Mouse (Mus musculus): Measurements from ENCODE around the gene Adgrg7.

Gene Adgrg7

DNA sequence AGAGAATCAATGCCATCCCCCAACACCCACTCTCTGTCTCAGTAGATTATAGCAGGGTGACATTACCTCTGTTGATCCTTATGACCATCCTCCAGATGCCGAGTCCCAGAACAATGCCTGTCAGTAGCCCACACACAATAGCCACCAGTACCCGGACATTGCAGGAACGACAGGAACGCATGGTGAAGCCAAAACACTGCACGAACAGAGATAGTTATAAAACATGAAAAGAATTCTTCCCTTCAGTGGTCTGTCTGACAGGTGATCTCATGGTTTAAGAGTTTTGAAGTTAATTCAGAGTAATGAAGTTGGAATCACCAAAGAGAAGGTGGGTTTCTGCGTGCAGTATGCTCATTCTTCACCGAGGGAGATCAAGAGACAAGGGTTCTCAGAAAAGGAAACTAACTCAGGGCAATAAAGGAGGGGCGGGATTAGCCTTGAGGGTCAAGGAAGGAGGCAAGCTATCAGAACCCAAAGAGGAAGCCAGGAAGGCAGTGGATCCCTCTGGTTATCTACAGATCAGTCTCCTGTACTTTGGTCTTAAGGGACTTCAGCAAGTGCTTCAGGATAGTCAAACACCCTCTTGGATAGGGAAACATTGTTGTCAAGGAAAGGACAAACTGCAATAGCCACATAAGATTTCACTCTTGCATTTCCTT is at the start of gene Adgrg7:
Gene Adgrg7, minus strand, starts transcription at position 375 of the 659 bp plus-strand sequence.
- DNase-seq (ENCODE audit: low spot score in 2 of 2): no peak

DNA sequence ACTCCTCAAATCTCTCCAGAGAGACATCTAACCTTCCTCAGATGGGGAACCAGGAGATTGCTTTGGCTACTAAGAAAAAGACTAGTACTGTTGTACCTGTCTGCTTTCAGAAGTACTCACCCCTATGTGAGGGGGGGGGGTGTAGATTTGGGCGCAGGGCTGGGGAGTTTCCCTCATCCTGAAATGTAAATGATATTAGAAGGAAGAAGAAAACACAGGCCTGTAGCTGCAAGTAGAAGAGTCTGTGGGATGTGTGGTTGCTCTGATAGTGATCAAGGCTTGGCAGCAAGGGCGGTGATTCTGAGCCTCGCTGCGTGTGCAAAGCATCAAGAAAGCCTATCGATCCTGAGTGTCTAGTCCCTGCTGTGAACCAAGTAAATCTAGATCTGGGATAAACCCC is 47.3 kb upstream of the Adgrg7 start:
- peak in 1 of 2 experiments; percentile 1 for DNase-seq (ENCODE audit: low spot score in 2 of 2)

DNA sequence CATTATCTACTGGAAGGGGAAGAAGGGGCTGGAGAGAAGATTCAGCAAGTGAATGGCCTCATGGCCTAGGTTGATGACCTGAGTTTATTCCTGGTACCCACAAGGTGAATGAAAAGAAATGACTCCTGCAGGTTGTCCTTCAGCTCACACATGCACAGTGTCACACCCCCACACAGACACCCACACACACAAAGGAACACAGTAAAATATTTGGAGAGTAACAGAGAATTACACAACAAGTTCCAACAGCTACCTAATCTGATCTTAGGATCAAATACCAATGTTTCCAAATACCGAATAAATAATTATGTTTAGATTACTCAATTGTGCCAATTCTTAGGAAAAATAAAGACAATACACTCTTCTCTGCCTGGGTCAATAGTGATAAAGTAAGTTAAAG is 37.7 kb upstream of the Adgrg7 start:
- no peak for DNase-seq (ENCODE audit: low spot score in 2 of 2)

DNA sequence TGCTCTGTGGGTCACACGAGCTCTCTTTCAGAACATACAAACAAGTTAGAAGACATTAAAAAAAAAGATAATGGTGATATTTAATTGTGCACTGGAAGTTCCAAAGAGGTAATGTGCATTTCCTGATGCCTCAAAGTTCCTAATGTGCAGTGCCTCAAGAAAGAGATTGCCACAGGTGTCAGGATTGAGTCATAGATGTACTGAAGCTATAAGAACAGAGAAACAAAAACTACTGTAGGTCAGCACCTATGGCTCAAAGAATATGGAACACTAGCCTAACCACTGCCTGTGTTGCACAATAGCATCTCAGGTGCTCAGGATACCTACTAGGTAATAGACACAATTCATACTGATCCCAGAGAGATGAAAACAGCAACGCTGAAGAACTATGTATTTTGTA is 36.3 kb upstream of the Adgrg7 start:
- DNase-seq (ENCODE audit: low spot score in 2 of 2): no peak

DNA sequence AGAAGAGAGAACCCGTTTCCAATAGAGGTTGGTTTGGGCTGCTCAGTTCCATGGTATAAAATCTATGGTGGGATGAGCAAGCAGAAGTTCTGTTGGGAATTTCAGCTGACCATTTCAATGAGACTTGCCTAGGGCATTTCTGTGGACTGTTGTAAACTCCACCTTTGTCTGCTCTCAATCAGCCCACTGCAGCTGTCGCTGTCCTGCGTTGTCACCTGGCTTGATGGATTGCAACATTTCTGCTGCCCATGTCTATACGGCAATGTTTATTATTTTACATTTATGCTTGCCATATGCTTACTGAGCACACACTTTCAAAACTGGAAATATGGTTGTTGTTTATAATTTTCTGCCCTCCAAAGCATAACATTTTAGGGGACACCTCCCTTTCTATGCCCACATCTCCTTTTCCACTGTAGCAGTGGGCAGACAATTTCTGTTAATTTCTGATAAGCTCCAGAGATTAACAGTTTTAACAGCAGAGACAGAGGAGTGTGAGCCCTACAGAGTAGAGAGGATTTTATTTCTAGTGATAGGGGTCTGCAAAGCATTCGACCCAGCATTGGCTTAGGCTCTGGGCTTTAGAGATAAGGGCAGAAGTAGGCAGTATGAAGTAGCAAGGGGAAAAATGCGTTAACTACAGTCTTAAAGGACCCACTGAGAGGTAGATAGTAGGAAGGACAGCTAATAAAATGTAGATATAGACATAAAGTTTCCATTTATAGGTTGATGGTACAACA is 5.9 kb upstream of the Adgrg7 start:
- no peak for DNase-seq (ENCODE audit: low spot score in 2 of 2)

DNA sequence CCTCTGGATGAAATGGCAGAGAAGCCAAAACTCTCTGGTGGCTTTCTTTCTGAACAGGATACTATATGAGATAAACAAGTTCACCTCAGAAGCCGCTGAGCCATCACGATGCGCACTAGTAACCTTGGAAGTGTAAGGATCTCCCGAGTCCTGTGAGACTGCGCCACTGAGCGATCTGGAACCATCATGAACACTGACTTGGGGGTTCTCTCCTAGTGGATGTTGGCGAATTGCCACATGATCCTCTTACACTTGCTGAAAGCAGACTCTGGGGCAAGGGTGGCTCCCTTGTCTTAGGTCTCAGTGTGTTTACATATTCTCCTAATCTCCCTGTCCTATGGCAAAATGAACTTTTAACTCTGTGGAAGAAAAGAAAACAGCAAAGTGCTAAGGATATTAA is 5.3 kb upstream of the Adgrg7 start:
- DNase-seq (ENCODE audit: low spot score in 2 of 2): no peak

DNA sequence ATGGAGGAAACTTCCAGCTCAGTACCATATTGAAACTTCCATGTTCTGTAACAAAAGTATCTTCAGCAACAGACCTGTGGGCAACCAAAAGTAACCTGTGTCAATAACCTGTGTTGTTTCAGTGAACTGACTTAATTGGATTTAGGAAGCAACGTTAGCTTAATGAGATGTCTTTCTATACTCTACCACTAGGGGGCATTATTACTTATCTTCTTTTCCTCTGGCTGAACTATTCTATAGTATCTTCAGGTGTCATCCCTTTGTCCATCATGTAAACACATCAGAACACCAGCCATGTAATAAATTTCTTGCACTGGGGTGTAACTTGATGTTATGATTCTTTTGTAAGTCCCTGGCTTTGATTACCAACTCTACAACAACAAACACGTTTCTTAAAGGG is 4.8 kb upstream of the Adgrg7 start:
- DNase-seq (ENCODE audit: low spot score in 2 of 2): no peak

DNA sequence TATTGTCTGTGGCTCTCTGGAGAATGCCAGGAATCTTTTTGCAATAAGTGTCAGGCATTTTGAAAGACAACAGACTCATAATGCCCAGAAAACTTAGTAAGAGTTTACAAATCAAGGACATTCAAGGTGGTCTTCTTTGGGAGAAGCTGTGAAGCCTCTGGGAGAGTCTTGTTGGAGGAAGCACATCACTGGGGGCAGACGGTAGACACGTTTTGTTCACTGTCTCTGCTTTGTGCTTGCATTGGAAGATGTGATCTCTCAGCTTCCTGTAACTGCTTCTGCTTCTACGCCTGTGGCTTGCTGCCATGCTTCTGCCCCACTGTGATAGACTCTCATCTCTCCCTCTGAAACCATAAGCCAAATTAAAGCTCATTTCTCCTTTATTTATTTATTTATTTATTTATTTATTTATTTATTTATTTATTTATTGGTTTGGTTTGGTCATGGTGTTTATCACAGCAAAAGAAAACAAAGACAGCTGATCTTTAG is 3.9 kb upstream of the Adgrg7 start:
- DNase-seq (ENCODE audit: low spot score in 2 of 2): no peak

DNA sequence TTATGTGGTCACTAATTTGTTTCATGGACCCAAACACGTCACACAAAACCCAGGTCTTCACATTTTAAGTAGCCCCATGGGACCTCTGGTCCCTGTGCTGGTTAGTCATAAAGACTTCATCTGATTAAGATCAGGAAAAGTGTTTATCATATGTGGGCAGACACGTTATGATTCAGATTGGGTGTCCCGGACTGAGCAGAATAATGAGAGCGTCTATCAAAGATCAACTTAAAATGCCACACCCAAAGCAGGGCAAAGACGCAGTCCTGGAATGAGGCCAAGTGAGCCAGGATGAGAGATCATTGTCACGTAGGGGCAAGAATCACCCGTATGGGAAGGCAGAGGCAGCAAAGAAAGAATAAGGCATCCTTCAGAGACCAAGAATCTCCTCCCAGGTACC is 3.2 kb upstream of the Adgrg7 start:
- no peak for DNase-seq (ENCODE audit: low spot score in 2 of 2)

DNA sequence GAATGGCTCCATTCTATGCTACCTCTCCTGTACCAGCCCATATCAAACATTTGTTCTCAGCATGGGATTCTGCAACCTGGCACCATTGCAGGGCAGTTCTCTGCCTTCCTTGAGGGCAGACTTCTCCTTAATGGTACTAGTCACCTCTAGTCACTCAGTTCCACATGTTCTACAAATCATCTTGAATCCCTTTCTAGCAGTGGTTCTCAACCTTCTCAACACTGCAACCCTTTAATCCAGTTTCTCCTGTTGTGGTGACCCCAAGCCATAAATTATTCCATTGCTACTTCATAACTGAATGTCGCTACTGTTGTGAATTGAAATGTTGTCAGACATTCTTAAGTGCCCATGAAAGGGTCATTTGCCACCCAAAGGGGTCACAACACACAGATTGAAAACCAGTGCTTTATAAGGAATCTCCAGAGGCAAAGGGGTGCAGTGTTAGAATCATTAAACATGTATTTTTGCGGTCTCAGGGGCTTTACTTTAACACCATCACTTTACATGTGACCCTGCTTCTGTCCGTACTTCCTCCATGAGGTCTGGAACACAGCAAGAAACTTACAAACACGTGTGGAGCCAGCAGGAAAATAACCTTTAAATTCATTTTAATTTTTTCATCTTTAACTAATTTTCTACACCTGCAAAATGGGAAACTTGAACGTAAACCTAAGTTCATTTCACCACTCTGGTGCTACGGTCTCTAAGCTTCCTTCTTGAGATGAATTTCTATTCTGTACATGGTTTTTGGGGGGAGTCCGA is 1.1 kb downstream of the Adgrg7 start:
- no peak for DNase-seq (ENCODE audit: low spot score in 2 of 2)

DNA sequence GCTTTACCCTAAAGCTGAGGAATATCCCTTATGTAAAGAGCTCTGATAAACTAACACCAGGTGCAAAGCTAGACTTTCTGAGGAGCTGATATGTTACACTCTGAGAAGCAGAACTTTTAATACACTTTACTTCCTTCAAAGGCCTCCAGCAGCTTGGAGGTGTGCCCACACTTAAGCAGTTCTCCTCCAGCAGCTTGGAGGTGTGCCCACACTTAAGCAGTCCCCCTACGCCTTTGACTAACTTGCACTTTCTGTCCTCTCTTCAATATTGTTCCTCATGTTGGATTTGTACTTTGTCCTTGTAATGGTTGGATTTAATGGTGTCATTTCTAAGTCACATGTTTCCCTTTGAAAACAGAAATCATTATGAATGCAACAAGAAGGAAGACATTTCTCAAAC is 1.9 kb downstream of the Adgrg7 start:
- no peak for DNase-seq (ENCODE audit: low spot score in 2 of 2)

DNA sequence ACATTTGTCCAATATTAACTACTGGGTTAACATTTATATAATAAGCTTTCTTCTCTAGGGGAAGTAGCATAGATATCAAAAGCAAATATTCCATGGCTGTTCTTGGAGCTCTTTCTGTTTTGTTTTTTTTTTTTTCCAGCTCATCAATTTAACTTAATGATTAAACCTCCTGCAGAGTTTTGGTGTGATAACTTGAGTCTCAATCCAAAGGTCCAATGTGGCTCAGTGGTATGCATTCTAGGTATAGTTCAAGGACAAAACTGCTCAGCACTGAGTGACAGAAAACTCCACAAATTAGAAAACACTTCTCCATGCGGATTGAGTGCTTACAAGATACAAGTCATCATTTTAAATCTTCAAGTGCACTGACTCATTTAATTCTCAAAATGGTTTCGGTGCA is 9.7 kb downstream of the Adgrg7 start:
- no peak for DNase-seq (ENCODE audit: low spot score in 2 of 2)

DNA sequence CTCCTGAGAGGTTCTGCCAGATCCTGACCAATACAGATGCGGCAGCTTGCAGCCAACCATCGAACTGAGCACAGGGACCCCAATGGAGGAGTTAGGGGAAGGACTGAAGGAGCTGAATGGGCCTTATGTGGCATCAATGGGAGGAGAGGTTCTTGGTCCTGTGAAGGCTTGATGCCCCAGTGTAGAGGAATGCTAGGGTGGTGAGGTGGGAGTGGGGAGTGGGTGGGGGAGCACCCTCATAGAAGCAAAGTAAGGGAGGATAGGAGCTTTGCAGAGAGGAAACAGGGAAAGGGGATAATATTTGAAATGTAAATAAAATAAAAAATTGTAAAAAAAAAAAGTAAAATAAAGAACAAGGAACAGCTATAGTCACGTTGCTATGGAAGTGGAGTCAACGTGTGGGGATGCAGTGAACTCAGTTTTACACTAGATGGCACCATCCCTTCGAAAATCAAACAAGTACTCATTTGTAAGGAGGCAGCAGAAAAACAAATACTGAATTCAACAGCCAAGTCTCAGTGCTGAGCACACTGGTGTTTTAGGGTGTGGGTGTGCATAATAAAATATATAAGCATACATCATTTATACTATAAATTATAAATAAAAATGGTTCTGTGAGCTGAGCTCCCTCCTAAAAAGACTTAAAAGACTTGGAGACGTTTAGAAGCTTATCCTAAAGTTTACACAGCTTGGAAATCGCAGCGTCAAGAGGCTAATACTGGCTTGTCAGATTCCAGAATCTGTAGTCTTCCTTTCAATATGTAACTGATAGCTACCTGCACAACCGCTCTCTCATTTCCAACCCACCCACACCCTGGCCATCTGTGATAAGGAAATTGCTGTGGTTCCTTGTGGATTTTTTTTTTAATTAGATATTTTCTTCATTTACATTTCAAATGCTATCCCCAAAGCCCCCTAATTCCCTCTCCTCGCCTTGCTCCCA is 24.2 kb downstream of the Adgrg7 start:
- peak; percentile 4 to 7 for DNase-seq (ENCODE audit: low spot score in 2 of 2)

DNA sequence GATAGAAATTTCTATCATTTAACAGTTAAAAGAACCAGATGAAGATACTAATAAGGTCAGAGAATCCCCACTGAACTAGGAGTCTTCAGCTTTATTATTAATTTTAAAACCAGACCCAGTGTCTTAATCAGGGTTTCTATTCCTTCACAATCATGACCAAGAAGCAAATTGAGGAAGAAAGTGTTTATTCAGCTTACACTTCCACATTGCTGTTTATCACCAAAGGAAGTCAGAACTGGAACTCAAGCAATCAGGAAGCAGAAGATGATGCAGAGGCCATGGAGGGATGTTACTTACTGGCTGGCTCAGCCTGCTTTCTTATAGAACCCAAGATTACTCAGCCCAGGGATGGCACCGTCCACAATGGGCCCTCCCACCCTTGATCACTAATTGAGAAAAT is 66.6 kb downstream of the Adgrg7 start:
- DNase-seq (ENCODE audit: low spot score in 2 of 2): no peak

DNA sequence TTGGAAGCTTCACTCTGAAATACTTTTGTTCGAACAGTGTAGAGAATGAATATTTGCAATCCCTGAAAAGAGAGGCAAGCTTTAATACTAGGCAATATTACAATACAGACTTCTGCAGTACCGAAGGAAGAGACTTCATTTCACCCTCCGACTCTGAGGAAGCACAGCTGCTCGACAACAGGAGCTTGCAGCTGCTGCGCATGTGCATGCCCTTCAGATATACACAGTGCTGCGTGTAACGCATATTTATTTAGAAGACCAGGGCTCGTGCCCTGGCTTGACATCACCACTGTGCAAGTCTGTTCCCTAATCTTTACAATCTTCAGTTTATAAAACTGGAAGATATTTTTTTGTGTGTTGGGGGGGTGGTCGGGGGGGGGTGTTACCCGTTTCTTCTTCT is 70.7 kb downstream of the Adgrg7 start:
- no peak for DNase-seq (ENCODE audit: low spot score in 2 of 2)

DNA sequence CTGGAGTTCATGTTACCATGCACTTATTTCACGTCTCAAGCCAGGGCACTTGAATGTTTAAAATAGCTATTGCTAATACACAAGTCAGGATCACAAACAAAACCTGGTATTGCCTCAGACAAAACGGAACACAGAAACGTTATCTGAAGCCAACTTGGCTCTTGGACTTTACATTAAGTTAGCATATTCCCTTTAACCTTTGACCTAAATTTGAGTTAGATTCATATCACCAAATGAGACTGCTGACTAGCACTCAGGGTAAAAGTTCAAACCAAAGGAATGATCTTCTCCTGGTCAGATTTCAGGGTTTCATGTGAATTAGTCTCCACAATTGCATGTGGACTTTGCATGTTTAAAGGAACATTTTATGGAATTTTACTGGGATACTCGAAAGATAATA is 73.3 kb downstream of the Adgrg7 start:
- DNase-seq (ENCODE audit: low spot score in 2 of 2): no peak

DNA sequence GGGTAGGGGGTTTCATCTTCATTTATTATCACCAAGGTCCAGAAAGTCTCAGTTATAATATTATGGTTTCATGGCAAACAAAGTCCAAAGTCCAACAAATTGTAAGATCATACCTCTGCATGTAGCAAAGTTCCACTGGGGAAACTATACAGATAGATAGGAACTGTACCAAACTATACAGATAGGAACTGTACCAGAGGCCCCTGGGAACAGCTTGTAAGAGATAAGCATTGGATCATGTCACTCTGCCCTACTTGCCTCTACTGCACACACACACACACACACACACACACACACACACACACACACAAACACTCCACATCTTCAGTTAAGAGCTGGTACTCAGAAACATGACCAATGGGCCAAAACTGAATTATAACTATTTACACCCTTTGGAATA is 76.6 kb downstream of the Adgrg7 start:
- no peak for DNase-seq (ENCODE audit: low spot score in 2 of 2)

DNA sequence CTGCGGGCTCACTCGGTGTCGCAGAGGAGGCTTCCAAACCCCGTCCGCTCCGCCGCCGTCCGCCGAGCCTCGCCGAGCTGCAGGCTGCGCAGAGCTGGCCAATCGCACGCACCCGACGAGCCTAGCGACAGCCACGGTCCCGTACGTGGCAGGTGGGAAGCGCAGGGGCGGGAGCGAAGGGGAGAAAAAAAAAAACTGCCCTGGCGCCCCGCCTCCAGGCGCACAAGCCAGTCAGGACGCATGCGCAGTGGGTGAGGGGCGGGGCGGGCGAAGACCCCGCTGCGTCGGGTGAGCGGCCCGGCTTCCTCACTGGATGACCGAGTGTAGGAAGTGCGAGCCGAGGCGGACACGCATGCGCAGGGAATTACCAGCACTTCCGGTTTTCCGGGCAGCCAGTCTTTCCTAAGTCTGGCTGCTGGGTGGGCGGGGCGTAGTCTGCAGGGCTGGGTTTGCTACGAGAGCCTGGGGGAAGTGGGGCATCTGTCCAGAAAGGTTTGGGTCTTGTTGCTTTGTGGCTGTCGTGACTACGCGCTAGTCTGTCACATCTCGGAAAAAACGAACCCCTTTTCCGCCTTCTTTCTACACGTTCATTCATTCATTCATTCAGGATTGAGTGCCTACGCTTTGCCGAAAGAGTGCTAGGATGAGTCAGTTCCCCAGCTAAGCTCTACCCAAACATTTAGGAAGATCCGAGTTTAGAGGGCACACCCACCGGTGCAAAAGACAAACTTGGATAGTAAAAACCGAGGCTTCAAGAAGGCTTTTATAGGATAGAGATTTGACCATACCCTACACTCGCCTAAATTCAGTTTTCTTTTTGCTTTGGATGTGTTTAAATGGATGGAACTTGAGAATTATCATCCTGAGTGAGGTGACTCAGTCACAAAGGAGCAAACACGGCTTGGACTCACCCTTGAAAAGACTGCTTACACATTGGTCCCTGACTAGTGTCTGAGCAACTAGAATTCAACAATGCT is 78.1 kb downstream of the Adgrg7 start, which contains the start of gene Tfg:
Gene Tfg, minus strand, starts transcription at position 227 of the 977 bp plus-strand sequence.
- DNase-seq (ENCODE audit: low spot score in 2 of 2): peak; percentile 88 to 99

DNA sequence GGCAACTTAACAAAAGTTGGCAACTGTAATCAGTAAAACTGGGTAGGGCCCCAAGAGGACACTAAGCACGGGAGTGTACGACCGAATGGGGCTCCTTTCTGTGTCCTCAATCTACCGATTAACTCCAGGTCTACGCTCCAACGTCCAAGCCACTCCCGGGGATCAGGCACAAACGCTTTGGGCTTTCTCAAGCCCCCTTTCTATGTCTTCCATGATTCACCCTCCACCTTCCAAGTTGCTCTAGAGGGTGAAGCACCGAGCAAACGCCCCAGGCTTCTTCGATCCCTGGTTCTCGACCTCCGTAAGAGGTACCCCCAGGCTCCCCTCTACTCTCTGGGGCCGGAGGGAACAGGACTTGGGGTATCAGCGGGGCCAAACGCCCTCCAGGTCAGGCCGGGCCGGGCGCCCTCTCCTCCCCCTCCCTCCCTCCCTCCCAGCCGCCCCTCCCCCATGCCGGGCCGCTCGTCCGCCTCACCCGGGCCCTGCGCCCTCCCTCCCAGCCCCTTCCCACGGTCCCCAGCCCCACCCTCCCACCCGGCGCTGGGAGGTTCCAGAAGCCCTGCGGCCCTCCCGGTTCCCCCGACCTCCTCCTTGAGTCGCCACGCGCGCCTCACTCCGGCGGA is 79.0 kb downstream of the Adgrg7 start:
- DNase-seq (ENCODE audit: low spot score in 2 of 2): peak in 1 of 2 experiments; percentile 38

DNA sequence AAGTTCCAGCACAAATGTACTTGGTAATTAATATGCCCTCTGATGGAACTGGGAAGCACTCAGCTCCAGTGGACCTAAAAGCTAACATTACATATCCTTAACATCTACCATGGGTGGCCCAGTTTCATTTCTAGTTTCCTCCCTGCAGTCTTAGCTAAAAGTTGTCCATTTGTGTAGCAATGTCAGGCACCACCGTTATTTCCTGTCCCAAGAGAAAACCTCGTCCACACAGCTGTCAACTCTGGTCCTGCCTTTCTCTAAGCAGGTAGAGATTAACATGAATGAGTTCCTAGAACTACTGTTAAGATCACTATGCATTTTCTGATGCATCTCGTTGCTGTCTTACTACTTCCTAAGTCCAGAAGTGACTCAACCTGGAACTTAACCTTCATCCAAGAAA is 80.0 kb downstream of the Adgrg7 start:
- no peak for DNase-seq (ENCODE audit: low spot score in 2 of 2)
